Mouse (Mus musculus) intestine, embryonic 15.5 days (tissue): Measurements from ENCODE around the gene Dnah7a. TPM values are rescaled to one million over a fixed set of nuclear protein-coding genes. Genes with fewer than 3 reads are reported as not detected.
"Not testable (repeated sequence)": the region's sequence is repeated elsewhere in the genome, so short reads cannot be mapped to it uniquely, and the experiment has no call there.

Experiments used
- ATAC-seq: fragments of 200-750 bp; cut with Nextera tagmentation; 2 replicates; pipeline ENCODE4 v1.8.0; 2017; ENCODE audit warnings: moderate TSS enrichment, moderate library complexity
- H3K27ac ChIP-seq: fragments of 300-500 bp; sonication (generic); 2 replicates; pipeline ENCODE4 v1.5.1; 2015; ENCODE audit warnings: mild to moderate bottlenecking, inconsistent platforms
- H3K27me3 ChIP-seq: fragments of 300-500 bp; sonication (generic); replicated peaks from 2 replicates; pipeline ENCODE4 v1.6.1; 2015; ENCODE audit warnings: inconsistent platforms
- H3K36me3 ChIP-seq: fragments of 300-500 bp; sonication (generic); 2 replicates; pipeline ENCODE4 v1.6.1; 2015; ENCODE audit warnings: inconsistent platforms
- H3K4me1 ChIP-seq: fragments of 300-500 bp; sonication (generic); replicated peaks from 2 replicates; pipeline ENCODE4 v1.6.1; 2015; ENCODE audit warnings: inconsistent platforms
- H3K4me2 ChIP-seq: fragments of 300-500 bp; sonication (generic); replicated peaks from 2 replicates; pipeline ENCODE4 v1.6.1; 2015; ENCODE audit warnings: mild to moderate bottlenecking, inconsistent platforms
- H3K4me3 ChIP-seq: fragments of 300-500 bp; sonication (generic); replicated peaks from 2 replicates; pipeline ENCODE4 v1.5.1; 2015; ENCODE audit warnings: inconsistent platforms
- H3K9ac ChIP-seq: fragments of 300-500 bp; sonication (generic); 2 replicates; pipeline ENCODE4 v1.6.1; 2015; ENCODE audit warnings: inconsistent platforms
- H3K9me3 ChIP-seq: fragments of 300-500 bp; sonication (generic); 2 replicates; pipeline ENCODE4 v1.6.1; 2016; ENCODE audit warnings: inconsistent platforms
- WGBS: fragments of 180-500 bp; shearing (Covaris S2); methylation state at CpG from one replicate; pipeline ENCODE4 v1.1.7; 2015; 5-methylcytosine and 5-hydroxymethylcytosine counted together
- polyA plus RNA-seq: library from polyadenylated mRNA; unstranded; fragments of >200 nt; fragmentation: Nextera tagmentation; extraction: Ambion mirVana; gene quantifications from 2 replicates; pipeline ENCODE4 v1.2.1, GENCODE M21; 2015

Dnah7a gene
- polyA plus RNA-seq, 1 experiment from 2014 or later, result 0.82 TPM

DNA sequence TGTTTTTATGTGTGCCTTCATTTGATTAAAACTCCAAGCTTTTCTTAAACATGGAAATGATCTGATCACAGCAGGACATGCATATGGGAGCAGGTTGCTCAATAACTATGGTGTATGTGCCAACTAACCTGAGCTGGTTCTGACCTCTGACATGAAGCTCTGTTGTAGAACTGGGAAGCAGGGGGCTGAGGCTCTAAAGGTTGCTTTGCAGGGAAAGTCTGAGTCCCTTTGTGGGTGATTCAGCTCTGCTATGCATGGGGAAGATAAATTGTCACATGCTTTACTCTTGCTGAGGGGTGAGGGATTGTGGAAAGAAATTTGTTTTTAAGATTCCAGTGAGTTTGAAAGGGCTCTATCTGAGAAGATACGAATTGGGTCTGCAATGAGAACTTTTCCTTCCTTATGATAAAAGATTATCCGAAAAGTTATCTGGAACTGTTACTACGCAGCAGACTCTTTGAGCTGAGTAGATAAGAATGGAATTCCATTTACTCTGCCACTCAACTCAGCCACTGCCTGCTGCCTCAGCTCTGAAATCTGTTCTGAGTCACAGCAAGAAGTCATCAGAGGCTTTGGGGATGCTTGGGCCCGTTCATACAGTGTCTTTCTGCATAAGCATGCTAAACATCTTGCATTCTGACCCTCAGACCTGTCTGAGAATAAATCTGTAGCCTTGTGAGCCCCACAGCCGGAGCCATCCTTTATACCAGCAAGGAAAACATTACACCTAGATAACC, 22.1 kb upstream of the Dnah7a start:
- H3K9me3 ChIP-seq, result no peaks in the 10 kb centered on the region
- 54% methylated on average over 5 of the region's 5 CpGs for WGBS
- H3K4me3 ChIP-seq, result no peak overlapping the region
- no peaks in the 10 kb centered on the region for H3K36me3 ChIP-seq
- H3K27me3 ChIP-seq, result no peaks in the 10 kb centered on the region
- no peak overlapping the region for H3K4me2 ChIP-seq
- H3K27ac ChIP-seq, result no peak overlapping the region
- no peak overlapping the region for H3K9ac ChIP-seq
- peak; percentile 45; the same call in 1 of the 2 replicates for ATAC-seq
- no peaks in the 10 kb centered on the region for H3K4me1 ChIP-seq

DNA sequence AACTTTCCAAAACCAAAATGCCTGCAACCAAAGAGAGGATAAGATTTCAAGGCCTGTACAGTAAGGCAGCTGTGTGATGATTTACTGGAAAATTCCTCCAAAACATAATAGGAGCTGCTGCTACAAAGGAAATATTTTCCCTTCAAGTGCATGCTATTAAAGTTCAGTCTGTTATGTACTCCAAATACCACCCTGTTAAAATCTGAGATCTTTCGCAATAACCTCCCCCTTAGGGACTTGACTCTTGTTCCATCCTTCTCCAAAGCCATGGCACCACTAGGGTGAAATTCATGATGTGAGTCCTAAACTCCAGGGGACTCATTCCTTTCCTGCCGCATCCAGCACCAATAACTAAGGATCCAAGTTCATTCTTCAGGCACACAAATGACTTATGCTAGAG, 20.3 kb upstream of the Dnah7a start:
- 92% methylated on average over 2 of the region's 2 CpGs for whole genome bisulfite sequencing
- Histone ChIP-seq H3K4me3 (no peak overlapping the region), H3K4me1 (no peaks in the 10 kb centered on the region), H3K27me3 (no peaks in the 10 kb centered on the region), H3K9me3 (no peaks in the 10 kb centered on the region), H3K36me3 (no peaks in the 10 kb centered on the region), H3K9ac (no peak overlapping the region), H3K4me2 (no peak overlapping the region), H3K27ac (no peak overlapping the region)
- no peak for ATAC-seq

DNA sequence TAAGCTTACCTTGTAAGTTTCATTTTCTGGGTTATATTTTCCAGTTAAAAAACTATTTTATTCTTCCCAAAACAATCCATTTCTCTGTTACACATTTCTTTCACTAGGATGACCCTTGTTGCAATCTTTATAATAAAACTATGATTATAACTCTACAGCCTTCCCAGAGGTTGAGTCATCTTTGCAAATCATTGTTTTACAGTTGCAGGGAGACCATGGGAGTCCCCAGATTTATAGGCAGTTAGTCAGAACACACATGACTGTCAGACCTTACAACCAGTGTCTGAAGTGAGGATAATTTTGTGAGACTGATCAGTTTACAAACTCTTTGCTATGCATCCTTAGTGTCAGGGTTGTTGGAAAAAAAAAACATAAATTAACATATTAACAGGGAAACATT, 14.8 kb upstream of the Dnah7a start:
- ATAC-seq, result peak; percentile 62; the same call in 1 of the 2 replicates
- no peaks in the 10 kb centered on the region for H3K27me3 ChIP-seq

DNA sequence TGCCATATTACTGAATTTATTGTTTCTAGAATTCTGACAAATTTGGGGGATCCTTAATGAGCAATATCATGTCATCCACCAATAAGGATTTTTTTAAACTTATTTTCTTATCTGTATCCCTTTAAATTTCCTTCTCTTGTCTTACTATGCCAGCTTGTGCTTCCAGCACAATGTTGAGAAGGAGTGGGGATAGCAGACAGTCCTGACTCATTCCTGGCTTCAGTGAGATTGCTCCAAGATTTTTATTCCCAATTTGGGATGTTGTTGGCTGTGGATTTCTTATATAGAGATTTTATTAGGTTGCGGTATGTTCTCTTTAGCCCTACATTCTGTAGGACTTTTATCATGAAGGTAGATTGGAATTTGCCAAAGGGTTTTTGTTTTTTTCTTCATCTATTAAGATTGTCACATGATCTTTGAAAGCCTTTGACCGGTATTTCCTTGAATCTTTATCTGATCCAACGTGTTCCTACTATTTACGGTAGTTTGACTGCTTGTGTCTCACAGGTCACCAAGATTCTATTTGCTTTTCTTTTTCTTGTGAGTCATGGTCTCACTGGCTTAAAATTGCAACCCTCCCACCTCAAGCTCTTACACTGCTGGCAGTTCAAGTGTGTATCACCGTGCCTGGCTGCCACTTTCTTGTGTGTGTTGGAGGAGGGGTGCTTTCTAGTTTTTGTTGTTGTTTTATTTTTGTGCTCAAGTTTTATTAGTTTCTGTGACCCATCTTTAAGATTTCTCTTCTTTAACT, 14.2 kb upstream of the Dnah7a start:
- no peak overlapping the region for H3K27ac ChIP-seq
- H3K4me3 ChIP-seq, result no peak overlapping the region
- H3K9ac ChIP-seq, result no peak overlapping the region
- peak; percentile 80 for ATAC-seq
- no peak overlapping the region for H3K4me2 ChIP-seq
- H3K27me3 ChIP-seq, result no peaks in the 10 kb centered on the region
- no peaks in the 10 kb centered on the region for H3K4me1 ChIP-seq
- H3K36me3 ChIP-seq, result no peaks in the 10 kb centered on the region
- no peaks in the 10 kb centered on the region for H3K9me3 ChIP-seq
- 62% methylated on average over 5 of the region's 5 CpGs for WGBS

More for the DNA sequence above, 14.8 kb upstream of the Dnah7a start:
- no peaks in the 10 kb centered on the region for H3K9me3 ChIP-seq
- H3K4me2 ChIP-seq, result no peak overlapping the region
- no peak overlapping the region for H3K4me3 ChIP-seq
- no peak overlapping the region for H3K27ac ChIP-seq
- no peaks in the 10 kb centered on the region for H3K4me1 ChIP-seq
- H3K36me3 ChIP-seq, result no peaks in the 10 kb centered on the region
- H3K9ac ChIP-seq, result no peak overlapping the region

DNA sequence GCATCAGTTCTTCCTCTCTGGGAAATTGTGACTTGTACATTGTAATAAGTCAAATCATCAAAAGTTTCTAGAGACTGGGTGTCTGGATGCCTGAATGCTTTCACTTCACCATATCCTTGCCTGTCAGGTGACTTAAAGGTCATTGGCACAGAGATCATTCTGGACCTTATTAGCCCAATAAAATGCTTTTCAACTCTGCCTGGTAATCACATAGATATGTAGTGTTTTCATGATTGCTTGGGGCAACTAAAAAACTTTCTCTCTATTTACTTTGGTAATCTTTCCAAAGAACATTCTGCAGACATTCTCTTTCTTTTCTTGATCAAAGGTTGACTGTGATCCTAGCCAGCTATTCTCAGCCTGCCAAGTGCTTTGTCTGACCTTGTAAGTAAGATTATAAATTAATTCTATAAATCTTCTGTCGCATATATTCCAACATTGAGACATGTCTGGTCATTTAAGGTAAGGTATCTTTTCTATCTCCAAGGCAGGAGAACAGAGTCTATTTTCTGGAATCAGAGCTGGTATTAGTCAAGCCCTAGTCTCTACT, 9.5 kb upstream of the Dnah7a start:
- Histone ChIP-seq H3K27ac (no peak overlapping the region), H3K4me1 (no peaks in the 10 kb centered on the region), H3K4me2 (no peak overlapping the region), H3K9ac (no peak overlapping the region), H3K4me3 (no peak overlapping the region), H3K9me3 (no peaks in the 10 kb centered on the region), H3K36me3 (no peaks in the 10 kb centered on the region), H3K27me3 (no peaks in the 10 kb centered on the region)
- peak; percentile 81 for ATAC-seq
- 62% methylated on average over 1 of the region's 1 CpGs for WGBS

DNA sequence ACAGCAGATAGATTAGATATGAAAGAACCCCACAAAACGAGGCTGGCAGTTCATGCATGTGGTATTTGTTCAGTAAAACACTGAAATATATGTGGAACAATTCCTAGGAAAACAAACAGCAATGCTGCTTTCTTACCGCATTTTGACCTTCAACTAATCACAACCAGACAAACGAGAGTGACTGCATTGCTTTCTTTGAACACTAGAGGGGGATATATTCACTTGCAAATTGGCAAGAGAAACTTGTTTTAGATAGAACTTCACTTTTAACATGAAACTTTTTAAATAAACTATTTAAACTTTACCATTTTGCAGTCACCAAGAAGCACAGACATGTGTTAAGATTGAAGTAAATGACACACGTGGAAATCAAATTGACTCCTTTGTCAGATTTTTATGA, 8.9 kb upstream of the Dnah7a start:
- Histone ChIP-seq H3K27ac (no peak overlapping the region), H3K4me2 (no peak overlapping the region), H3K27me3 (no peaks in the 10 kb centered on the region), H3K4me1 (no peaks in the 10 kb centered on the region), H3K4me3 (no peak overlapping the region), H3K9me3 (no peaks in the 10 kb centered on the region), H3K36me3 (no peaks in the 10 kb centered on the region), H3K9ac (no peak overlapping the region)
- WGBS, result 2% methylated on average over 4 of the region's 4 CpGs
- ATAC-seq, result peak; percentile 21; the same call in 1 of the 2 replicates

DNA sequence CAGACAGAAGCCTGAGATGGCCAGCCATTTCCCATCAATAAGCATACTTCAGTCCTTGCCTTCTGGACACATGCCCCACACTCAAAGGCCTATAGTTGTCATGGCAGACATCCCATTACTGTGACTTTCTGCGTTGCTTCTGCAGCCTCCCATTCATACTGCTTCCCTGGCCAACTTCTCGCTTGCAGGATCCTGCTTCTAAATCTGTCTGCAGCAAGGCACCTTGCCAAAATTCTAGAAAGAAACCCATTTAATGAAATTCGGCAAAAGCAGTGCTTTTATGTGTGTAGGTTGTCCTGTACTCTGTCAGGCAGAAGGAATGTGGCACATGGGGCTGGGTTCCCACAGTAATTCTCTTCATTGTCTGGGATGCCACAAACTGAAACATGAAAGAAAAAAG, 6.8 kb upstream of the Dnah7a start:
- not testable (repeated sequence) for H3K4me2 ChIP-seq, H3K27me3 ChIP-seq, H3K9ac ChIP-seq, H3K27ac ChIP-seq, H3K4me3 ChIP-seq, H3K4me1 ChIP-seq, H3K9me3 ChIP-seq, H3K36me3 ChIP-seq
- WGBS, result 56% methylated on average over 3 of the region's 3 CpGs
- peak; percentile 19; the same call in 1 of the 2 replicates for ATAC-seq

DNA sequence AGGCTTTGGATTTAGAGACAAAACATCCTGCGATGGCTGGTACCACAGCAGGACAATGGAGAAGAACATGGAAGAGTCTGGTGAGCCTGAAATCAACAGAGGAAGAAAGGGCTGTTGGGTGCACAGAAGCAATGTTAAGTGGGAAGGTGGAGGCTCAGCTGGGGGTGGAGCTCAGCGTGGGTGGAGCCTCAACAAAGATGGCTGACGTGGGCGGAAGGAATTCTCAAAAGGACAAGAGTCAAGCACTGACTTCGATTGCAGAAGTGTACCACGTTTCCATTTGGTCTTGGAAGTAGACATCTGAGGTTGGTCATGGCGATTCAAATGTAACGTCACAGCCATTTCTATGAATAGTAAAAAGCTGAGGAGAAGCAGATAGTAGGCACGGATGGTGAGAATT, 4.5 kb upstream of the Dnah7a start:
- Histone ChIP-seq H3K9me3 (no peaks in the 10 kb centered on the region), H3K4me2 (no peak overlapping the region), H3K36me3 (no peaks in the 10 kb centered on the region), H3K27ac (no peak overlapping the region), H3K9ac (no peak overlapping the region), H3K4me1 (no peaks in the 10 kb centered on the region), H3K4me3 (no peak overlapping the region), H3K27me3 (no peaks in the 10 kb centered on the region)
- 89% methylated on average over 9 of the region's 9 CpGs for WGBS
- no peak for ATAC-seq

DNA sequence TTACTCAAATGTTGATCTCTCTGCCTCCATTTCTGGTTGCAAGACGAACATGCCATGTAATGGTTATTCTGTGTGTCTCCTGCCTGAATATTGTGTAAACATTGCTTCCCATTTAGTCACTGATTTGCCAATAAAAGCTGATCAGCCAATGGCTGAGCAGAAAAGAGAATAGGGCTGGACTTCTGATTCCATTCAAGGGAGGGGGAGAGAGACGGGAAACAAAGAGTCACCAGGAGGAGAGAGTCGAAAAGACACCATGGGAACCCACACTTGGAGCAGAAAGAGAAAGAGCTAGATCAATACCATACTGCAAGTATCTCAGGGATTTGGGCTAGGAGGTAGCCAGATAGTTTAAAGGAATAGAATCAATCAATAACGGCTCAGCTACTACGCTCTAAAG, 3.0 kb upstream of the Dnah7a start:
- not testable (repeated sequence) for H3K36me3 ChIP-seq, H3K4me2 ChIP-seq, H3K4me3 ChIP-seq, H3K4me1 ChIP-seq, H3K27ac ChIP-seq, ATAC-seq, H3K9ac ChIP-seq, H3K9me3 ChIP-seq, H3K27me3 ChIP-seq
- 61% methylated on average over 5 of the region's 5 CpGs for WGBS

DNA sequence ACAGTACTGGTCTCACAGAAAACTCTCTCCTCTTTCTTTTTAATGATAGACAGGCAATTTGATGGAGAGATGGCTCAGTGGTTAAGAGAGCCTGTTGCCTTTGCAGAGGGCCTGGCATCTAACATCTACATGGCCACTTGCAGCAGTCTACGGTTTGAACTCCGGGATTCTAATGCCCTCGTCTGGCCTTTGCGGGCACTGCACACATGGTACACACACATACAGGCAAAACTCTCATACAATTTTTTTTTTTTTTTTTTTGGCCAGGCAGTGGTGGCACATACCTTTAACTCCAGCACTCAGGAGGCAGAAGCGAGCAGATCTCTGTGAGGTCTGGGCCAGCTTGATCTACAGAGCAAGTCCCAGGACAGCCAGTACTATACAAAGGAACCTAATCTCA, 2.4 kb downstream of the Dnah7a start:
- Histone ChIP-seq H3K27me3 (no peaks in the 10 kb centered on the region), H3K9me3 (no peaks in the 10 kb centered on the region), H3K4me1 (no peaks in the 10 kb centered on the region), H3K4me2 (no peak overlapping the region), H3K9ac (no peak overlapping the region), H3K4me3 (no peak overlapping the region), H3K27ac (no peak overlapping the region), H3K36me3 (no peaks in the 10 kb centered on the region)
- ATAC-seq, result no peak
- 84% methylated on average over 5 of the region's 5 CpGs for WGBS

DNA sequence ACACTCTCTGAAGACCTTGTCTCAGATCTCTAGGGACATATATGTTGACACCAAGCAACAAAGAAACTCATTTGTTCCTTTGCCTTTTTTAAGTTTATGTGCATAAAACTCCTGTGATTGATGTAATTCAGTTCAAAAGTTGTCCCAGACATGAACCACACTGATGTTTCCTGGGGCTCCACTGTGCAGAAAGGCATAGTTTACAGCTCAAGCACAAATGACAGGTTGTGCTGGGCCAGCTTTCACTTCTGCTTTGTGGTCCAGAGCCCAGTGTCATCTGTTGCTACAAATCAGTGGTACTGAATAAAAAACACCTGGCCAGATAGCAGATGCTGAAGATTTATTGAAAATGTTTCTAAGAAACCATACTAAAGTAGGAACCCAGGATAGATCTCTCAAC, 42.3 kb downstream of the Dnah7a start:
- not testable (repeated sequence) for H3K4me3 ChIP-seq, H3K27ac ChIP-seq, H3K36me3 ChIP-seq, ATAC-seq, H3K4me1 ChIP-seq, H3K27me3 ChIP-seq, H3K9me3 ChIP-seq, H3K9ac ChIP-seq, H3K4me2 ChIP-seq

DNA sequence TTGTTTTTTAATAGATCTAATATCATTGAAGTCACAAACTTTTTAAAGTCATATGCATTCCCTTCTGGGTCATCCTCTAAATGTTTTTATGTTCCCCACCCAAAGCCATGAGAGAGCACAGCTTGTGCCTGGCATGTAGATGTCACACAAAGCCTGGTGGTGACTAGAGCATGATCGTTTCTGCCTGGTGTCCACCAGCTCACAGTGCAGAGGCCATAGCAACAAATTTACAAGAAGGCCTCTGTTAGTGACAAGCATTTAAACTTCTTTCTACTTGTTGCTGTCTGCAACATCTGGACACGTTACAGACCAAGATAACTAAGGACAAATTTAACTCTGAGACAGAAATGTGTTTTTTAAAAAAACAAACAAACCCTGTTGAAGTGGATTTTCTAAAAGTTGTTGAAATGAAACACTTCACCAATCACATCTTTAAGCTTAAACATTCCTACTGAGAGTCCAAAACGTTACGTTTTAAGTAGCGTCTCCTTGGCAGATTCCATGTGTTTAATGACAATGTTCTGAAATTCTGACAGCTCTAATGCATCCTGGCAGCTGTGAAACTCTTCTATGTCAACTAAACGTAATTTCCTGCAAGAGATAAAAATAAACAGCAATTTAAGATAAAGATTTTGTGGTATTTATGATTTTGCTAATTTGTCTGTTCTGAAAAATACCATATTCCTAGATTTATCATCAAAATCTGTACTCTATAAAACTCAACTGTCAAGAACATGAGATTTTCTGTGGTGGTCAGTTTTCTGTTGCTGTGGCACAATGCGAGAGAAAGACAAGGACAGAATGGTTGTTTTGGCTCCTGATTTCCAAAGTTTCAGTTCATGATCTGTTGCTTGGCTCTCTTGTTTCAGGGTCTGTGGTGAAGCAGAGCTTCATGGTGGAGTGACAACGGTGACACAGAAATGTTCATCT, 66.5 kb downstream of the Dnah7a start:
- Histone ChIP-seq H3K27ac (no peak overlapping the region), H3K9ac (no peak overlapping the region), H3K9me3 (no peaks in the 10 kb centered on the region), H3K4me2 (no peak overlapping the region), H3K36me3 (no peaks in the 10 kb centered on the region), H3K4me3 (no peak overlapping the region), H3K27me3 (no peaks in the 10 kb centered on the region), H3K4me1 (no peaks in the 10 kb centered on the region)
- WGBS, result 40% methylated on average over 8 of the region's 8 CpGs
- peak; percentile 31; the same call in 1 of the 2 replicates for ATAC-seq
